Mouse (Mus musculus): ENCODE measurements around the gene Lpcat1. TPM values are rescaled to one million over a fixed set of nuclear protein-coding genes. Genes with fewer than 3 reads are reported as not detected.
A peak's percentile ranks its signal among the peaks of the same experiment; 100 is the strongest.

Lpcat1 gene
- total and polyA plus RNA-seq, 2 experiments from 2014 or later, result 86.2 to 225 TPM

- Histone ChIP-seq H3K9ac (replicated peaks; ENCODE audit: low read length, poor library complexity, severe bottlenecking) (peak within 1 kb of the TSS; percentile 57), H3K27me3 (ENCODE audit: insufficient read depth, low read length) (peaks cover 37% of the 10 kb centered on the region), H3K4me2 (ENCODE audit: low read depth, low read length, poor library complexity, severe bottlenecking) (peak within 1 kb of the TSS; percentile 93), H3K4me1 (ENCODE audit: insufficient read depth, low read length) (peaks cover 9% of the 10 kb centered on the region; the same call in 1 of the 2 replicates), H3K9me3 (ENCODE audit: low read length) (no peaks in the 10 kb centered on the region), H3K4me3 (ENCODE audit: low read depth, low read length) (peak within 1 kb of the TSS; percentile 46), H3K36me3 (ENCODE audit: insufficient read depth, low read length) (no peaks in the 10 kb centered on the region), H3K27ac (ENCODE audit: low read depth, low read length) (no peak within 1 kb of the TSS)
- peak; percentile 73 for ATAC-seq (ENCODE audit: low FRiP score)
- DNase-seq (ENCODE audit: low spot score), result no peak
- WGBS, result under 1% methylated on average over 25 of the region's 26 CpGs
- no peak for TF ChIP-seq CTCF (IDR thresholded peaks at IDR 0.05)
Measured at GRCm38 (mm10) chr13:73536403-73536821, 69.4 kb downstream of the Lpcat1 start, which contains the start of gene Slc6a3. Gene Slc6a3, plus strand, starts transcription at chr13:73536747.

GRCm38 (mm10) chr13:73536824-73537223, 69.8 kb downstream of the Lpcat1 start:
- no peak for TF ChIP-seq CTCF (IDR thresholded peaks at IDR 0.05)
- Histone ChIP-seq H3K27ac (ENCODE audit: low read depth, low read length) (no peak overlapping the region), H3K4me3 (ENCODE audit: low read depth, low read length) (peak overlapping the region; percentile 46), H3K4me2 (ENCODE audit: low read depth, low read length, poor library complexity, severe bottlenecking) (peak overlapping the region; percentile 93), H3K9ac (replicated peaks; ENCODE audit: low read length, poor library complexity, severe bottlenecking) (peak overlapping the region; percentile 57), H3K4me1 (ENCODE audit: insufficient read depth, low read length) (peaks cover 9% of the 10 kb centered on the region; the same call in 1 of the 2 replicates), H3K9me3 (ENCODE audit: low read length) (no peaks in the 10 kb centered on the region), H3K27me3 (ENCODE audit: insufficient read depth, low read length) (peaks cover 37% of the 10 kb centered on the region), H3K36me3 (ENCODE audit: insufficient read depth, low read length) (no peaks in the 10 kb centered on the region)
- ATAC-seq (ENCODE audit: low FRiP score) (no peak), DNase-seq (ENCODE audit: low spot score) (no peak)
- 15% methylated on average over 13 of the region's 13 CpGs for WGBS

DNA sequence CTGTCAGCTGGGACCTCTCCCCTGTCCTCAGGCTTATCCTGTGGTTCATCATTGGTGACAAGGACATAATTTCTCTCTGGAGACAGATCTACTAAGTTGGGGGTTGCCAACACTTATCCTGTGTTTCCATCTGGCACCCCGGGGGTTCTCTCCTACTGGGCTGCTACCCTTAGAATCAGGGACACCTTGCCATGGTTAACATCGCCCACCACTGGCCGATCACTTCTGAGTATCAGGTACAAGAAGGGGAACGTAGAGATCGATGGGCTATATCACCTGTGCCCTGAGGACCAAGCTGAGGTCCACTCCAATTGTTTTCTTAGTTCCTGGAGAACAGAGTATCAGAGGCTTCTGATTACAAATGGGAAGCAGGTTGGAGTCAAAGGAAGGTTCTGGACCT, 97.2 kb downstream of the Lpcat1 start:
- Histone ChIP-seq H3K27ac (ENCODE audit: low read depth, low read length) (no peak overlapping the region), H3K4me3 (ENCODE audit: low read depth, low read length) (no peak overlapping the region), H3K36me3 (ENCODE audit: insufficient read depth, low read length) (no peaks in the 10 kb centered on the region), H3K9me3 (ENCODE audit: low read length) (no peaks in the 10 kb centered on the region), H3K4me2 (ENCODE audit: low read depth, low read length, poor library complexity, severe bottlenecking) (no peak overlapping the region), H3K9ac (replicated peaks; ENCODE audit: low read length, poor library complexity, severe bottlenecking) (no peak overlapping the region), H3K4me1 (ENCODE audit: insufficient read depth, low read length) (no peaks in the 10 kb centered on the region), H3K27me3 (ENCODE audit: insufficient read depth, low read length) (no peaks in the 10 kb centered on the region; the same call in 1 of the 2 replicates)
- DNase-seq (ENCODE audit: low spot score) (no peak), ATAC-seq (ENCODE audit: low FRiP score) (no peak)
- TF ChIP-seq CTCF (IDR thresholded peaks at IDR 0.05), result no peak
- WGBS, result 91% methylated on average over 5 of the region's 5 CpGs

Other genes with a start within 250 kb of the Lpcat1 start
- gene Irx4, start 206.7 kb upstream of the Lpcat1 start, total RNA-seq (2014; rRNA removed), result 2.8 and 2.9 TPM in 2 replicates
- gene Irx4, start 206.7 kb upstream of the Lpcat1 start, polyA plus RNA-seq (2015; fragmentation: Nextera tagmentation; extraction: Ambion mirVana), result 0.63 and 1.0 TPM in 2 replicates
- 26.8 and 40.1 TPM in 2 replicates for gene Mrpl36, start 138.7 kb upstream of the Lpcat1 start, total RNA-seq (2014; rRNA removed)
- 55.1 TPM in 2 replicates for gene Mrpl36, start 138.7 kb upstream of the Lpcat1 start, polyA plus RNA-seq (2015; fragmentation: Nextera tagmentation; extraction: Ambion mirVana)
- gene Ndufs6, start 138.7 kb upstream of the Lpcat1 start, total RNA-seq (2014; rRNA removed), result 111 and 132 TPM in 2 replicates
- 477 and 509 TPM in 2 replicates for gene Ndufs6, start 138.7 kb upstream of the Lpcat1 start, polyA plus RNA-seq (2015; fragmentation: Nextera tagmentation; extraction: Ambion mirVana)
- gene Slc6a3, start 69.5 kb downstream of the Lpcat1 start, total RNA-seq (2014; rRNA removed), result 24.6 and 25.0 TPM in 2 replicates
- gene Slc6a3, start 69.5 kb downstream of the Lpcat1 start, polyA plus RNA-seq (2015; fragmentation: Nextera tagmentation; extraction: Ambion mirVana), result 14.3 and 24.3 TPM in 2 replicates
- 136 and 152 TPM in 2 replicates for gene Clptm1l, start 136.8 kb downstream of the Lpcat1 start, total RNA-seq (2014; rRNA removed)
- 126 and 130 TPM in 2 replicates for gene Clptm1l, start 136.8 kb downstream of the Lpcat1 start, polyA plus RNA-seq (2015; fragmentation: Nextera tagmentation; extraction: Ambion mirVana)
- 7.7 and 16.0 TPM in 2 replicates for gene Tert, start 159.7 kb downstream of the Lpcat1 start, total RNA-seq (2014; rRNA removed)
- 2.3 and 2.9 TPM in 2 replicates for gene Tert, start 159.7 kb downstream of the Lpcat1 start, polyA plus RNA-seq (2015; fragmentation: Nextera tagmentation; extraction: Ambion mirVana)
- not detected in 2 replicates for gene Slc6a18, start 210.8 kb downstream of the Lpcat1 start, total RNA-seq (2014; rRNA removed)
- not detected in 2 replicates for gene Slc6a18, start 210.8 kb downstream of the Lpcat1 start, polyA plus RNA-seq (2015; fragmentation: Nextera tagmentation; extraction: Ambion mirVana)
- gene Slc6a19, start 237.7 kb downstream of the Lpcat1 start, total RNA-seq (2014; rRNA removed), result 0.33 and 0.49 TPM in 2 replicates
- gene Slc6a19, start 237.7 kb downstream of the Lpcat1 start, polyA plus RNA-seq (2015; fragmentation: Nextera tagmentation; extraction: Ambion mirVana), result 0.53 and 0.79 TPM in 2 replicates